Mouse (Mus musculus) CH12.LX (cell line): ENCODE data around the gene Ccdc137. TPM values are rescaled to one million over a fixed set of nuclear protein-coding genes. Genes with fewer than 3 reads are reported as not detected.

Source experiments
- DNase-seq: peaks from one replicate; pipeline ENCODE4 v3.0.0-alpha.2; 2013; ENCODE audit errors: extremely low read depth
- H3K27ac ChIP-seq: 2 replicates; pipeline ENCODE4 v1.5.1; 2012; ENCODE audit warnings: low read depth, mild to moderate bottlenecking, control low read depth, moderate library complexity; ENCODE audit not compliant: insufficient read depth
- H3K27me3 ChIP-seq: replicated peaks from 2 replicates; pipeline ENCODE3; 2012; ENCODE audit warnings: inconsistent platforms
- H3K36me3 ChIP-seq, 2 experiments: replicated peaks in 1 of 2; 2 replicates each; pipeline versions ENCODE3 to v1.6.1; 2012; ENCODE audit warnings: inconsistent platforms in 1 of 2, low read length in 1 of 2, mild to moderate bottlenecking in 1 of 2, mixed read lengths in 1 of 2, moderate library complexity in 1 of 2; ENCODE audit not compliant: control insufficient read depth in 1 of 2, insufficient read depth in 1 of 2
- H3K4me1 ChIP-seq, 2 experiments: 2 replicates each; pipeline ENCODE4 v1.6.1; 2012; ENCODE audit warnings: inconsistent platforms in 1 of 2, moderate library complexity in 1 of 2; ENCODE audit not compliant: insufficient read depth in 2 of 2, control insufficient read depth in 1 of 2
- H3K4me2 ChIP-seq: 2 replicates; pipeline ENCODE4 v1.6.1; 2012; ENCODE audit warnings: low read depth, mild to moderate bottlenecking, control low read depth; ENCODE audit not compliant: poor library complexity, insufficient read depth, severe bottlenecking
- H3K4me3 ChIP-seq, 3 experiments: fragments of 150-350 bp in 1 of 3; sonication (generic) in 1 of 3; replicated peaks in 1 of 3; 2 replicates each; pipeline versions ENCODE3 to v1.5.1; 2011 to 2012; ENCODE audit warnings: low read depth in 2 of 3, low read length in 2 of 3, mild to moderate bottlenecking in 2 of 3, moderate library complexity in 2 of 3, control low read depth in 1 of 3, improper control_type of control experiment in 1 of 3, inconsistent platforms in 1 of 3, mixed read lengths in 1 of 3; ENCODE audit not compliant: poor library complexity in 1 of 3
- H3K79me2 ChIP-seq: replicated peaks from 2 replicates; pipeline ENCODE4 v1.6.1; 2012; ENCODE audit warnings: mild to moderate bottlenecking, moderate library complexity; ENCODE audit not compliant: control insufficient read depth, poor library complexity, insufficient read depth, severe bottlenecking; ENCODE audit errors: extremely low read depth
- H3K9ac ChIP-seq: 2 replicates; pipeline ENCODE4 v1.6.1; 2012; ENCODE audit warnings: low read depth, mild to moderate bottlenecking, control low read depth, moderate library complexity; ENCODE audit not compliant: insufficient read depth
- H3K9me3 ChIP-seq: replicated peaks from 2 replicates; pipeline ENCODE3; 2012; ENCODE audit warnings: low read length, inconsistent platforms, mixed read lengths
- BHLHE40 ChIP-seq: IDR thresholded peaks from 2 replicates; pipeline ENCODE4 v1.6.1; 2011; ENCODE audit warnings: mild to moderate bottlenecking, low read depth, low read length, improper control_type of control experiment
- CHD1 ChIP-seq: IDR thresholded peaks from 2 replicates; pipeline ENCODE4 v1.6.1; 2012; ENCODE audit warnings: low read depth, low read length, improper control_type of control experiment, inconsistent platforms
- E2F4 ChIP-seq: IDR thresholded peaks from 2 replicates; pipeline ENCODE4 v1.6.1; 2011; ENCODE audit warnings: low read depth, low read length, improper control_type of control experiment; ENCODE audit not compliant: insufficient replicate concordance
- ELF1 ChIP-seq: IDR thresholded peaks from 2 replicates; pipeline ENCODE4 v1.6.1; 2014; ENCODE audit warnings: low read depth, mild to moderate bottlenecking, inconsistent platforms, low read length, improper control_type of control experiment
- EP300 ChIP-seq: IDR thresholded peaks from 2 replicates; pipeline ENCODE4 v1.6.1; 2011; ENCODE audit warnings: low read length, improper control_type of control experiment
- ETS1 ChIP-seq: conservative IDR thresholded peaks from 2 replicates; pipeline ENCODE4 v1.6.1; 2012; ENCODE audit warnings: low read depth, mild to moderate bottlenecking, inconsistent platforms, low read length, improper control_type of control experiment, moderate library complexity
- GABPA ChIP-seq: IDR thresholded peaks from 2 replicates; pipeline ENCODE4 v1.6.1; 2012; ENCODE audit warnings: low read depth, low read length, improper control_type of control experiment, inconsistent platforms; ENCODE audit not compliant: insufficient replicate concordance
- IRF4 ChIP-seq: IDR thresholded peaks from 2 replicates; pipeline ENCODE4 v1.6.1; 2014; ENCODE audit warnings: low read depth, mild to moderate bottlenecking, inconsistent platforms, low read length, improper control_type of control experiment
- JUN ChIP-seq: IDR thresholded peaks from 2 replicates; pipeline ENCODE4 v1.6.1; 2011; ENCODE audit warnings: low read depth, mild to moderate bottlenecking, low read length, improper control_type of control experiment, moderate library complexity; ENCODE audit not compliant: insufficient read depth
- JUND ChIP-seq: conservative IDR thresholded peaks from 2 replicates; pipeline ENCODE4 v1.6.1; 2011; ENCODE audit warnings: low read depth, low read length, improper control_type of control experiment
- KAT2A ChIP-seq: IDR thresholded peaks from 2 replicates; pipeline ENCODE4 v1.6.1; 2012; ENCODE audit warnings: low read length, improper control_type of control experiment, inconsistent platforms; ENCODE audit not compliant: insufficient replicate concordance
- MAFK ChIP-seq: IDR thresholded peaks from 2 replicates; pipeline ENCODE4 v1.6.1; 2011; ENCODE audit warnings: low read length, improper control_type of control experiment; ENCODE audit not compliant: insufficient replicate concordance
- MAX ChIP-seq: IDR thresholded peaks from 2 replicates; pipeline ENCODE4 v1.6.1; 2011; ENCODE audit warnings: low read length, improper control_type of control experiment
- MAZ ChIP-seq: IDR thresholded peaks from 2 replicates; pipeline ENCODE4 v1.6.1; 2012; ENCODE audit warnings: low read depth, mild to moderate bottlenecking, inconsistent platforms, low read length, improper control_type of control experiment, moderate library complexity
- MEF2A ChIP-seq: IDR thresholded peaks from 2 replicates; pipeline ENCODE4 v1.6.1; 2014; ENCODE audit warnings: low read depth, mild to moderate bottlenecking, inconsistent platforms, low read length, improper control_type of control experiment, borderline replicate concordance
- MXI1 ChIP-seq: IDR thresholded peaks from 2 replicates; pipeline ENCODE4 v1.6.1; 2011; ENCODE audit warnings: mild to moderate bottlenecking, low read depth, low read length, improper control_type of control experiment
- MYC ChIP-seq: IDR thresholded peaks from 2 replicates; pipeline ENCODE4 v1.6.1; 2011; ENCODE audit warnings: low read depth, mild to moderate bottlenecking, improper control_type of control experiment, low read length
- NELFE ChIP-seq: IDR thresholded peaks from 2 replicates; pipeline ENCODE4 v1.6.1; 2011; ENCODE audit warnings: low read depth, low read length, improper control_type of control experiment
- NRF1 ChIP-seq: IDR thresholded peaks from 2 replicates; pipeline ENCODE4 v1.6.1; 2014; ENCODE audit warnings: low read depth, mild to moderate bottlenecking, inconsistent platforms, low read length, improper control_type of control experiment, moderate library complexity
- POLR2A ChIP-seq: IDR thresholded peaks from 2 replicates; pipeline ENCODE4 v1.6.1; 2011; ENCODE audit warnings: low read depth, mild to moderate bottlenecking, improper control_type of control experiment, low read length
- RAD21 ChIP-seq: IDR thresholded peaks from 2 replicates; pipeline ENCODE4 v1.6.1; 2011; ENCODE audit warnings: low read depth, mild to moderate bottlenecking, low read length, improper control_type of control experiment, moderate library complexity
- SIN3A ChIP-seq: IDR thresholded peaks from 2 replicates; pipeline ENCODE4 v1.6.1; 2012; ENCODE audit warnings: low read length, improper control_type of control experiment, inconsistent platforms
- UBTF ChIP-seq: IDR thresholded peaks from 2 replicates; pipeline ENCODE4 v1.6.1; 2012; ENCODE audit warnings: low read depth, mild to moderate bottlenecking, inconsistent platforms, low read length, improper control_type of control experiment, moderate library complexity
- USF1 ChIP-seq: IDR thresholded peaks from 2 replicates; pipeline ENCODE4 v1.6.1; 2014; ENCODE audit warnings: low read depth, mild to moderate bottlenecking, inconsistent platforms, low read length, improper control_type of control experiment
- ZC3H11A ChIP-seq: IDR thresholded peaks from 2 replicates; pipeline ENCODE4 v1.6.1; 2012; ENCODE audit warnings: low read depth, mild to moderate bottlenecking, inconsistent platforms, low read length, improper control_type of control experiment
- ZMIZ1 ChIP-seq: IDR thresholded peaks from 2 replicates; pipeline ENCODE4 v1.6.1; 2012; ENCODE audit warnings: low read depth, mild to moderate bottlenecking, inconsistent platforms, low read length, improper control_type of control experiment
- ZNF384 ChIP-seq: IDR thresholded peaks from 2 replicates; pipeline ENCODE4 v1.6.1; 2012; ENCODE audit warnings: low read depth, low read length, improper control_type of control experiment, inconsistent platforms
- dilution Hi-C: fragments of 300-500 bp; cut with MboI; formaldehyde crosslinking; loops from 2 replicates; pipeline ENCODE4 v1.14.3; 2020; ENCODE audit warnings: low sequenced_read_pairs; ENCODE audit not compliant: extremely low pct_unique_long_range_greater_than_20kb, extremely low pct_ligation_motif_present
- in situ Hi-C: fragments of 300-500 bp; cut with MboI; formaldehyde crosslinking; loops from 3 replicates; pipeline ENCODE4 v1.14.3; 2019; ENCODE audit warnings: low sequenced_read_pairs, low pct_ligation_motif_present, low pct_unique_long_range_greater_than_20kb, mixed read lengths
- polyA plus RNA-seq: library from polyadenylated mRNA; unstranded; fragments of >175 nt; gene quantifications from 2 replicates; pipeline ENCODE4 v1.2.1, GENCODE M21; 2012; ENCODE audit warnings: low read depth; ENCODE audit not compliant: insufficient read length
- total RNA-seq, 2 experiments: library from RNA; depleted of rRNA; stranded (reverse); fragments of 300-350 nt in 1 of 2; fragments of >200 nt in 1 of 2; gene quantifications; 2 replicates each; pipeline ENCODE4 v1.2.3; 2012 to 2014

The Ccdc137 gene
- total and polyA plus RNA-seq, 3 experiments, result 30.1 to 104 (median 61.1) TPM

DNA sequence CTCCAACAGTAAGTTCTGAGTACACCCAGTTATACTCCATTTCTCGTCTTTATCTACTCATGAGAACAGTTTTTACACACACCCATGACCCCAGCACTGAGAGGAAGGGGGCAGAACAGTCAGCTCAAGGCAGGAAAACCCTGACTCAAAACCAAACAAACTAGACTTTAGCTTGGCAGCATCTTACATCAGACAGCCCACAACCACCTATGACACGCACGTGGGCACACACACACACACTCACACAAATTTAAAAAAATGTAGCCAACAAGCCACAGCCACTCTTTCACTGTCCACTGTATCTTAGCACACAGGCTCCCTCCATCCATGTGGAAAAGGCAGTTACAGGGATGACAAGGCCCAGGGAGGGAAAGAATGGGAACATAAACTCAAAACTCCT is 31.2 kb upstream of the Ccdc137 start:
- H3K9me3 ChIP-seq, result no peaks in the 10 kb centered on the region
- peaks cover 79 to 94% of the 10 kb centered on the region in 2 experiments for H3K36me3 ChIP-seq
- H3K4me1 ChIP-seq, result peaks cover 4 to 14% of the 10 kb centered on the region in 2 experiments; a peak in 3 of 4 replicates
- DNase-seq, result peak; percentile 22
- H3K79me2 ChIP-seq, result peaks cover 25% of the 10 kb centered on the region
- H3K27me3 ChIP-seq, result no peaks in the 10 kb centered on the region
- TF ChIP-seq JUN (no peak), MXI1 (peak; percentile 55), UBTF (no peak), POLR2A (no peak), MYC (peak; percentile 20; the same call in 1 of the 2 replicates), MEF2A (no peak), ELF1 (no peak), EP300 (0 out of 2 replicates have a peak, but pooled peaks have one; percentile 12), ZNF384 (peak; percentile 61; the same call in 1 of the 2 replicates), IRF4 (peak; percentile 83), ETS1 (peak; percentile 41), BHLHE40 (peak; percentile 90)
- H3K9ac ChIP-seq, result no peak overlapping the region
- peak overlapping the region; percentile 21; the same call in 1 of the 2 replicates for H3K4me2 ChIP-seq
- in situ Hi-C loops, result no loop called here
- no peak overlapping the region for H3K4me3 ChIP-seq
- dilution Hi-C loops, result no loop called here
- peak overlapping the region; percentile 68 for H3K27ac ChIP-seq

DNA sequence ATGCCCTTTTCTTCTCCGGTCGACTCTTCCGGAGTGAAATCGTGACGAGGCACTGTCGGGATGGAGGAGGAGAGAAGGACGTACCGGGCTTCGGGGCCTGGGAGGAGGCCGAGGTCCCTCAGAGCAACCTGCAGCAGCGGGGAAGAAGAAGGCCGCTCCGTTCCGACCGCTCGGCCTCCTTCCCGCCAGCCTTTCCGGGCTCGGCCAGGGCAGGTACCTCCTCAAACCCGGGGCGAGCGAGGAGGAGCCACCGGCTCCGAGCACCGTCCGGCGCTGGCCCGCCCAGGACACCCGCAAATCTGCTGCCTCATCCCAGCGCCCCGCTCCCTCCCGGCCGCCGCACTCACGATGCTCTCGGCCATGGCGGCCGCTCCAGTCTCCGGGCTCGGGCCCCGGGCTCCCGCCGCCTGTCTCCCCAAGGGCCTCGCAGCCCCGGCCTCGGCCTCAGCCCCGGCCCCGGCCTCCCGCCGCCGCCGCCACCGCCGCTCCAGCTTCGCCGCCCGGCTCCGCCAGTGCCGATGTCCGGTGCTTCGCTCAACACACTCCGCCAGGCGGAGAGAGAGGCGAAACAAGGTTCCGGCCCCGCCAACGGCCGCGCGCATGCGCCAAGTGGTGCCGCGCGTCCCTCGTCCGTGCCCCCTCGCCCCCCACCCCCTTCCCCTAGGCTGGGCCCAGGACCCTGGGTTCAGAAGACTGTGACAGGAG is 20.6 kb upstream of the Ccdc137 start, which contains the start of gene Nploc4:
Nploc4 (minus strand) TSS at position 557 of the 705 bp plus-strand sequence.
- H3K4me1 ChIP-seq, result peaks cover 3 to 14% of the 10 kb centered on the region in 2 experiments; a peak in 3 of 4 replicates
- in situ Hi-C loops, result loop anchor here (5.0 kb wide), 1 partner anchor 35 kb away; no protein-coding TSS in a partner anchor
- peaks cover 26 to 33% of the 10 kb centered on the region in 2 experiments for H3K36me3 ChIP-seq
- peak within 1 kb of the TSS; percentile 98 for H3K4me2 ChIP-seq
- dilution Hi-C loops, result no loop called here
- H3K4me3 ChIP-seq, result peak within 1 kb of the TSS; percentile 86 to 97 (median 86)
- no peaks in the 10 kb centered on the region for H3K27me3 ChIP-seq
- peaks cover 36% of the 10 kb centered on the region for H3K79me2 ChIP-seq
- H3K27ac ChIP-seq, result peak within 1 kb of the TSS; percentile 33
- peak; percentile 89 for DNase-seq
- no peaks in the 10 kb centered on the region for H3K9me3 ChIP-seq
- peak within 1 kb of the TSS; percentile 79 for H3K9ac ChIP-seq
- TF ChIP-seq MAX (peak; percentile 71; the same call in 1 of the 2 replicates), JUN (no peak), MAZ (peak; percentile 87; the same call in 1 of the 2 replicates), NRF1 (peak; percentile 87), EP300 (no peak), NELFE (peak; percentile 95), BHLHE40 (no peak; the same call in 1 of the 2 replicates), MEF2A (peak; percentile 86), ETS1 (peak; percentile 34), POLR2A (peak; percentile 89), USF1 (no peak), SIN3A (peak; percentile 91), JUND (no peak), MXI1 (peak; percentile 86), ELF1 (peak; percentile 82), CHD1 (no peak; the same call in 1 of the 2 replicates), GABPA (peak; percentile 25; the same call in 1 of the 2 replicates), KAT2A (peak; percentile 82; the same call in 1 of the 2 replicates), IRF4 (peak; percentile 81), MAFK (no peak; the same call in 1 of the 2 replicates), ZMIZ1 (peak; percentile 93), MYC (no peak), RAD21 (no peak), ZC3H11A (no peak), E2F4 (0 out of 2 replicates have a peak, but pooled peaks have one; percentile 26)
